Mouse (Mus musculus): ENCODE data around the gene Dchs1. TPM values are rescaled to one million over a fixed set of nuclear protein-coding genes. Genes with fewer than 3 reads are reported as not detected.

Dchs1 gene
- polyA plus RNA-seq (2014; fragmentation: Illumina TruSeq; extraction: RNeasy Lipid Tissue Mini Kit (QIAGEN cat#74804); ENCODE audit: low read depth, low replicate concordance) = 0.17 TPM

GRCm38 (mm10) chr7:105787285-105788140 lies at the start of gene Dchs1:
Gene Dchs1 (minus strand): TSS chr7:105787654.

DNA sequence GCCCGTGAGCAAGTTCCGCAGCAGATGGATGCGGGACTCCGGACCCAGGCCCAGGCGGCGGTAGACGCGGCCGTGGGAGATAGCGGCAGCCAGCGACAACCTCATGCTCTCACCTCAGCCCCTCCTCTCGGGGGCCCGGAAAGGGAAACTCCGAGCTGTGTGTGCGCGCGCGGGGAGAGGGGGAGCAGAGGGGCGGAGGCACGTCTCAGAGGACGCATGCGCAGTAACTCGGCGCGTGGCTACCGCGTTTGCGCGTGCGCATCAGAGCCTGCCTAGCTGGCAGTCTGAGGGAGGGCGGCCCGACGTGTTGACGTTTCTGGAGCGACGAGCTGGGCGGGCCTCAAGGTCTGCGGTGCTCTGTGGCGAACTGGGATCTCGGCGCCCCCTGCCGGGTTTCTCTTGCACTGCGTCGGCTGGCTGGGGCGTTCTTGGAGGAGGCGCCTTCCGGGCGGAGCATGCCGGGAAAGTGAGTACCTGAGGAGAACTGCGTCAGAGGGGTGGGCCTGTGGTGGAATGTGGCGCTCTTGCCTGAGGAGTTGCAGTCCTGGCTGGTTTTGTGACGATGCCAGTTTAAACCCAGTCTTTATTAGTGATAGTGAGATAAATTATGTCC lies 23.5 kb upstream of the Dchs1 start, which contains the start of gene Mrpl17:
Gene Mrpl17, minus strand, starts transcription at position 223 of the 613 bp plus-strand sequence.

DNA sequence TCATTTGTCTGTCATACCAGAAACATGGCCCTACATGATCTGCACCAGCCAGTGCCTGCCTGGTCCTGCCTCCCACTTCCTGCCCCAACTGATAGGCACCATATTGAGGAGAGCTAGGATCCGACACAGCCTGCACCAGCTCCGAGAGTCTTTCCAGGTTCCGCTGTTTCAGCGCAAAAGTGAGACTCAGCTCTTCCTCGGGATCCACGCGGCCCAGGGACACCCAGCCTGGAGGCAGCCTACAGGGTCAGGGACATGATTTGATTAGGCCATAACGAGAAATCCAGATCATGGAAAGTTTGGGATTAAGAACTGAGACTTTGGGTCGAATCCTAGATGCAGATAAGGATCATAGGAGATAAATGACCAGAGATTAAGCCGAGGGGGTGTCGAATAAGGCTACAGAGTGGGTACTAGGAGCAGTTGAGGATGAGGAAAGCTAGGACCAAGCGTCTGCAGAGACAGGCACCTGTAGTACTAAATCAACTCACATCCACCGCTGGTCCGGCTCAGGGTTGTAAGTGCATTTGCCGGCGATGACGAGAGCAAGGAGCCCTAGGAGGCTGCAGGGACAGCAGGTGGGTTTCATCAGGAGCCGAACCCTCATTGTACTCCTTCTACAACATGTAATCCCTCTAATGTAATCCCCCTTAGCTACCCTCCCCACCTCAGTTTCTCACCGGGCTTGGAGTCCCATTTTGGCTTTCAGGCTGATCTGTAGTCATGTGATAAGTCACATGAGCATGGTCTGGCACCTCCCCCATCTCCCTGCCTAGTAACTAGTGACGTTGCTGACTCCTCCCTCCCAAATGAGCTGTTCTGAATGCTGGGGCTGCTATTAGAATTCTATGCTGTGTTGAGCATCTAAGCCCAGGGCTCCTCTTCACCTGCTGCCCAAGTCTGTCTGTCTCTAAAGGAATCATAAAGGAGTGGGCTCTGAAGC lies 35.7 kb downstream of the Dchs1 start, which contains the start of gene Tpp1:
Gene Tpp1, minus strand, starts transcription at position 745 of the 943 bp plus-strand sequence.

DNA sequence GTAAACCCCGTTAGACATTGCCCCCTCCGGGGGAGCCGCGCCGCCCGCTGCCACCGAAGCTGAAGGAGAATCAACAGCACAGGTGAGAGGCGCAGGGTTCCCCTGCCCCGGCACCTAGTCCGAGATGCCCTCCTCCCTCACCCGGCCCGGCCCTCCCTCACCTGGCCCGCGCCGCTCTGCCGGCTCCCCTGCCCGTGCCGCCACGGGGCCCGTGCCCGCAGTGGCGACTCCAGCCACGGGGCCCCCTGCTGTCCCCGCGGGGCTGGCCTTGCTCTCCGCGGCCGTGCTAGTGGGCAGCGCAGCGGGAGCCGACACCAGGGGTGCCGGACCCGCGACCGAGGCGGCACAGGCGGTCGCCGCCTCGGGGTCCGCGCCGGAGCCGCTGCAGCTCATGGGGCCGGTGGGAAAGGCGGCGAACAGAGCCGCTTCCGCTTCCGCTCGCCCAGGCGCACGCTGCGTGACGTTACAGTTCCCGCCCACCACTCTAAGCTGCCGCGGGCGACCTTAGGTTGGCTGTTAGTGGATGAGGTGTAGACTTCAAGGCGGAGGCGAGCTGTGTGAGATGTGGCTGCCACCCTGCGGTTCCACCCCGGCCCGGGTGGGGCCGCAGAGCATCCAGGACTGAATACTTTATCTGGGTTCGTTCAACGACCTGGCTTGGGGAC lies 43.4 kb downstream of the Dchs1 start, which contains the start of gene Taf10:
Gene Taf10, minus strand, starts transcription at position 436 of the 665 bp plus-strand sequence.

DNA sequence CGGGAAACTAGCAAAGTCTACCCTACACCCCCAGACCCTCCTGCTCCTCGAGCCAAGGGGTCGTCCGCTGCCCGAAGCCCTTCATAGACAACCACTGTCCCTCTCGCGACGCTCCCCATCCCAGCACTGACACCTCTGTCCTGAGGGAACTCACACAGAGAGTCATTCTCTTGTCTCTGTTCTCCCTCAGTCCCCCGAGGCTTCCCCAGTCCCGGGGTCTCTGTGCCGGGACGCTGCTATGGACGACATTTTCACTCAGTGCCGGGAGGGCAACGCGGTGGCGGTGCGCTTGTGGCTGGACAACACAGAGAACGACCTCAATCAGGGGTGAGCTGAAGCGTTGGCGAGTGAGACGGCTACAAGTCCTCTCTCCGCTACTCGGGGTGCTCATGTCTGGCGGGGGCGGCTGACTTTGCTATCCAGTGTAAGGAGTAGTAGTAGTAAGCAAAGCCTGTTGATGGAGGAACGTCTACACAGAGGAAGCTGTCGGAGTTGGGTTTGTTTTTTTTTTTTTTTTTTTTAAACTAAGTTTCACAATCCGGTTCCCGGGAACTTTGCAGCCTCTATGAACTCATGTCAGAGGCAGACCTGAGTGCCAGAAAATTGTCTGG lies 50.4 kb downstream of the Dchs1 start, which contains the start of gene Rrp8:
Gene Rrp8, minus strand, starts transcription at position 475 of the 611 bp plus-strand sequence.

DNA sequence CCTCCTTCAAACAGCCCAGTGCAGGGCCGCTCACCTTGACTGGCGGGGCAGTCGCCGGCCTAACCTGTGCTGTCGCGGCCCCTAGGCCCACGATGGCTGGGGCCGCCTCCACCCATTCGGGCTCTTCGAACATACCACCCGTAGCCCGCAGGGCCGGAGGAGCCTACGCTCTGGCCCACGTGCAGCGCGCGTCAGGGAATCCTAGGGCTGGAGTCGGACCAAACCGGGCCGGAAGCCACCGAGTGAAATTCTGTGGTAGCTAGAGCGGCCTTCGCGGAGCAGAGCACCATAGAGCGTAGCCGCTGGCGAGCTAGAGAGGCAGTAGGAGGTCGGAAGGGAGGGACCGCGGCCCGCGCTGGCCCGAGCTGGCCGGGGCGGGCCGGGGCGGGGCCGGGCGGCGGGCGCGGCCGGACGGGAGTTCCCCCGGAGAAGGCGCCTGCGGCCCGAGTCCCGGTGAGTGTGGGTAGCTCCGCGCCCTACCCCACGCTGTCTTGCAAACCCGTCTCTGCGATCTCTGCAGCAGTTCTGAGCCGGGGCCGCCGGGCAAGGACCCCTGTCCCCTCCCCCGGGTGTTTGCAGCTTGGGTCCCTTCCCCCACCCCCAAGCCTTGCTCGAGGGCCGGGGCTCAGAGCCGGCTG lies 51.1 kb downstream of the Dchs1 start, which contains the start of gene Ilk:
Gene Ilk, plus strand, starts transcription at position 329 of the 638 bp plus-strand sequence.

Other genes with a start within 250 kb of the Dchs1 start
- gene Smpd1, start 233.3 kb downstream of the Dchs1 start, polyA plus RNA-seq (2014; fragmentation: Illumina TruSeq; extraction: RNeasy Lipid Tissue Mini Kit (QIAGEN cat#74804); ENCODE audit: low read depth, low replicate concordance) = 5.8 TPM
- gene Apbb1, start 206.0 kb downstream of the Dchs1 start, polyA plus RNA-seq (2014; fragmentation: Illumina TruSeq; extraction: RNeasy Lipid Tissue Mini Kit (QIAGEN cat#74804); ENCODE audit: low read depth, low replicate concordance) = 1.4 TPM
- not detected for gene Hpx, start 187.5 kb downstream of the Dchs1 start, polyA plus RNA-seq (2014; fragmentation: Illumina TruSeq; extraction: RNeasy Lipid Tissue Mini Kit (QIAGEN cat#74804); ENCODE audit: low read depth, low replicate concordance)
- 5.9 TPM for gene Trim3, start 154.1 kb downstream of the Dchs1 start, polyA plus RNA-seq (2014; fragmentation: Illumina TruSeq; extraction: RNeasy Lipid Tissue Mini Kit (QIAGEN cat#74804); ENCODE audit: low read depth, low replicate concordance)
- gene Timm10b, start 147.6 kb downstream of the Dchs1 start, polyA plus RNA-seq (2014; fragmentation: Illumina TruSeq; extraction: RNeasy Lipid Tissue Mini Kit (QIAGEN cat#74804); ENCODE audit: low read depth, low replicate concordance) = 47.9 TPM
- 12.3 TPM for gene Arfip2, start 147.2 kb downstream of the Dchs1 start, polyA plus RNA-seq (2014; fragmentation: Illumina TruSeq; extraction: RNeasy Lipid Tissue Mini Kit (QIAGEN cat#74804); ENCODE audit: low read depth, low replicate concordance)
- 1.3 TPM for gene Gm45799, start 147.1 kb downstream of the Dchs1 start, polyA plus RNA-seq (2014; fragmentation: Illumina TruSeq; extraction: RNeasy Lipid Tissue Mini Kit (QIAGEN cat#74804); ENCODE audit: low read depth, low replicate concordance)
- gene Dnhd1, start 136.8 kb downstream of the Dchs1 start, polyA plus RNA-seq (2014; fragmentation: Illumina TruSeq; extraction: RNeasy Lipid Tissue Mini Kit (QIAGEN cat#74804); ENCODE audit: low read depth, low replicate concordance) = 1.7 TPM
- gene Ilk, start 51.1 kb downstream of the Dchs1 start, polyA plus RNA-seq (2014; fragmentation: Illumina TruSeq; extraction: RNeasy Lipid Tissue Mini Kit (QIAGEN cat#74804); ENCODE audit: low read depth, low replicate concordance) = 41.2 TPM
- 24.5 TPM for gene Rrp8, start 50.3 kb downstream of the Dchs1 start, polyA plus RNA-seq (2014; fragmentation: Illumina TruSeq; extraction: RNeasy Lipid Tissue Mini Kit (QIAGEN cat#74804); ENCODE audit: low read depth, low replicate concordance)
- gene Taf10, start 43.3 kb downstream of the Dchs1 start, polyA plus RNA-seq (2014; fragmentation: Illumina TruSeq; extraction: RNeasy Lipid Tissue Mini Kit (QIAGEN cat#74804); ENCODE audit: low read depth, low replicate concordance) = 11.1 TPM
- 145 TPM for gene Tpp1, start 35.4 kb downstream of the Dchs1 start, polyA plus RNA-seq (2014; fragmentation: Illumina TruSeq; extraction: RNeasy Lipid Tissue Mini Kit (QIAGEN cat#74804); ENCODE audit: low read depth, low replicate concordance)
- gene Mrpl17, start 23.4 kb upstream of the Dchs1 start, polyA plus RNA-seq (2014; fragmentation: Illumina TruSeq; extraction: RNeasy Lipid Tissue Mini Kit (QIAGEN cat#74804); ENCODE audit: low read depth, low replicate concordance) = 15.7 TPM
- gene Gm4070, start 166.3 kb upstream of the Dchs1 start, polyA plus RNA-seq (2014; fragmentation: Illumina TruSeq; extraction: RNeasy Lipid Tissue Mini Kit (QIAGEN cat#74804); ENCODE audit: low read depth, low replicate concordance) = 31.2 TPM

Measured in adrenal gland, adult 10 weeks (tissue).